Mouse (Mus musculus) midbrain, embryonic 11.5 days (tissue): ENCODE measurements around the gene Rnft2. TPM values are rescaled to one million over a fixed set of nuclear protein-coding genes. Genes with fewer than 3 reads are reported as not detected.

ENCODE experiments used
- ATAC-seq: fragments of 200-750 bp; cut with Nextera tagmentation; 2 replicates; pipeline ENCODE4 v1.8.0; 2017; ENCODE audit warnings: moderate TSS enrichment, moderate library complexity; ENCODE audit not compliant: low FRiP score
- DNase-seq: peaks from one replicate; pipeline ENCODE4 v3.0.0; 2015; ENCODE audit warnings: low spot score; ENCODE audit errors: missing footprints
- H3K27ac ChIP-seq: fragments of 300-500 bp; sonication (generic); 2 replicates; pipeline ENCODE4 v1.5.1; 2014; ENCODE audit warnings: low read depth, low read length
- H3K27me3 ChIP-seq: fragments of 300-500 bp; sonication (generic); 2 replicates; pipeline ENCODE4 v1.6.1; 2014; ENCODE audit warnings: mild to moderate bottlenecking, low read length, moderate library complexity, mixed read lengths; ENCODE audit not compliant: control insufficient read depth, insufficient read depth
- H3K36me3 ChIP-seq: fragments of 300-500 bp; sonication (generic); 2 replicates; pipeline ENCODE4 v1.6.1; 2014; ENCODE audit warnings: mild to moderate bottlenecking, low read length, moderate library complexity, mixed read lengths; ENCODE audit not compliant: control insufficient read depth, insufficient read depth
- H3K4me1 ChIP-seq: fragments of 300-500 bp; sonication (generic); 2 replicates; pipeline ENCODE4 v1.6.1; 2014; ENCODE audit warnings: low read length; ENCODE audit not compliant: control insufficient read depth, insufficient read depth
- H3K4me2 ChIP-seq: fragments of 300-500 bp; sonication (generic); 2 replicates; pipeline ENCODE4 v1.6.1; 2014; ENCODE audit warnings: mild to moderate bottlenecking, moderate library complexity
- H3K4me3 ChIP-seq: fragments of 300-500 bp; sonication (generic); 2 replicates; pipeline ENCODE4 v1.5.1; 2014; ENCODE audit warnings: low read depth, low read length
- H3K9ac ChIP-seq: fragments of 300-500 bp; sonication (generic); 2 replicates; pipeline ENCODE4 v1.6.1; 2014; ENCODE audit warnings: low read length
- H3K9me3 ChIP-seq: fragments of 300-500 bp; sonication (generic); 2 replicates; pipeline ENCODE4 v1.6.1; 2016; ENCODE audit warnings: low read length; ENCODE audit not compliant: control insufficient read depth
- WGBS: fragments of 180-500 bp; shearing (Covaris S2); extraction: QIAGEN DNeasy Blood & Tissue Kit; methylation state at CpG from one replicate; pipeline ENCODE4 v1.1.7; 2014; 5-methylcytosine and 5-hydroxymethylcytosine counted together
- polyA plus RNA-seq: library from polyadenylated mRNA; unstranded; fragments of >200 nt; fragmentation: Nextera tagmentation; extraction: Ambion mirVana; gene quantifications from 2 replicates; pipeline ENCODE4 v1.2.1, GENCODE M21; 2014

The Rnft2 gene
- polyA plus RNA-seq, 1 experiment from 2014 or later, result 4.3 TPM

DNA sequence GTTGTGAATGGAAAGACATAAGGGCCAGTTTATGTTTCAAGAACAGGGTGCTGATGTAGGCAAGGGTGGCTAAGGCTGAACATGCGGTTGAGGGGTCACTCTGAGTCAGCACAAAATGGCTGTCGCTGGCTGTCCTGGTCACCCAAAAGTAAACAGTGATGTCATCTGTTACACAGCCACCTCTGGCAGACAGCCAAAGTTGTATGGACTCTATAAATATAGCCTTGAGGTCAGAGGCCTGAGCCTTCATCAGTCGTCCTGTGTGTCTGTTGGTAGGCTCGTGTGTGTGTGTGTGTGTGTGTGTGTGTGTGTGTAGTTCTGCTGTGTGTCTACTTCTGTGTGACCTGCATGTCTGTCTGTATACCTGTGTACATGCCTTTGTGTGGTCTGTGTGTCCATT lies 87.9 kb downstream of the Rnft2 start:
- no peak overlapping the region for H3K4me3 ChIP-seq
- DNase-seq (no peak), ATAC-seq (no peak)
- no peaks in the 10 kb centered on the region for H3K27me3 ChIP-seq
- H3K27ac ChIP-seq, result no peak overlapping the region
- no peaks in the 10 kb centered on the region for H3K36me3 ChIP-seq
- H3K4me1 ChIP-seq, result peaks cover 5% of the 10 kb centered on the region
- H3K9me3 ChIP-seq, result no peaks in the 10 kb centered on the region
- no peak overlapping the region for H3K4me2 ChIP-seq
- 57% methylated on average over 4 of the region's 4 CpGs for WGBS
- H3K9ac ChIP-seq, result no peak overlapping the region

DNA sequence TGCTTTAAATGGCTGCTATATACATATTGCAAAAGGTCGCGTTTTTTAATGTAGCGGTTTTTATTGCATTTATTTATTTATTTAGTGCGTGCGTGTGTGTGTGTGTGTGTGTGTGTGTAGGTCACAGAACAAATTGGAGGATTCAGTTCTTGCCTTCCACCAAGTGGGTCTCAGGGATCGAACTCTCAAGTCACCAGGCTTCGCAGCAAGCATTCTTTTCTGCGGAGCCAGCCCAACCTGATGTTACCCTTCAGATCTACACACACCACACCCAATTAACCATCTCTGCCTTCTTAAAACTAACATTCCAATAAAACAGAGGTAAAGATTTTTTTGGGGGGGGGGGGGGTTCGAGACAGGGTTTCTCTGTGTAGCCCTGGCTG lies 89.4 kb downstream of the Rnft2 start:
- peak; percentile 46; the same call in 1 of the 2 replicates for ATAC-seq

DNA sequence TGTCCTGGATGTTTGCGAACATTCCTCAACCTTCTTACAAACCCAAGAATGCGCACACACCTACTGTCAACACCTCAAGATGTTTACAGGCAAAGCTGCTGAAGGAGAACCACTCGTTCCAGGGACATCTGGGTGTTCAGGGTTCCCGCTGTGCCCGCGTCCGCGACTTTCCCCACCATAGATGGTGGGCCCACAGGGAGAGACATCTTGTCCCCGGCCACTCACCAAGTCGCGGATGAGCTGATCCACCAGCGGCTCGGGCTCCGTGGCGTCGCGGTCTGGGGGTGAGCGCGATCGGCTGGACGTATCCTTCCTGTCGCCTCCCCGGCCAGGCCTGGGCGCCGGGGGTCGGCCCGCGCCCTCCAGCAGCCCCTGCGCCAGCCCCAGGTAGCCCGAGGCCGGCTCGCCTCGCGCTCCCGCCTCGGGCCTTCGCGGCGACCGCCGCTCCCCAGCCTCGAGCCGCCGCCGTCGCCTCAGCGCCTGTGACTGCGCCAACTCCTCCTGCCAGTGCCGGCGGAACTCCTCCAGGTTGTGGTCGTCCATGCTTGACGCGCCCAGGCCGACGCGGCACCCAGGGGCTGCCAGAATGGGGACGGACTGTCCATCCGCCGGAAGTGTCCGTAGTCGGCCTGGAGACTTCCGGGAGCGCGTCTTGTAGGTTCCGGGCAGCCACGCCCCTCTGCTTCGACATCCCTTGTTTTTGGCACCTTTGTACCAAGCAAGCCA lies 89.9 kb downstream of the Rnft2 start, which contains the start of gene Fbxw8:
Fbxw8 (minus strand) TSS at position 626 of the 726 bp plus-strand sequence.
- Histone ChIP-seq H3K9ac (peak within 1 kb of the TSS; percentile 92), H3K36me3 (no peaks in the 10 kb centered on the region), H3K4me2 (peak within 1 kb of the TSS; percentile 73), H3K9me3 (no peaks in the 10 kb centered on the region), H3K4me1 (peaks cover 5% of the 10 kb centered on the region), H3K27ac (no peak within 1 kb of the TSS), H3K4me3 (peak within 1 kb of the TSS; percentile 97), H3K27me3 (no peaks in the 10 kb centered on the region)
- ATAC-seq (peak; percentile 87), DNase-seq (peak; percentile 99)
- under 1% methylated on average over 62 of the region's 67 CpGs for WGBS

More for the DNA sequence above, 89.4 kb downstream of the Rnft2 start:
- Histone ChIP-seq H3K9me3 (no peaks in the 10 kb centered on the region), H3K4me3 (peak overlapping the region; percentile 97), H3K36me3 (no peaks in the 10 kb centered on the region), H3K4me2 (peak overlapping the region; percentile 73), H3K4me1 (peaks cover 5% of the 10 kb centered on the region), H3K9ac (peak overlapping the region; percentile 92), H3K27me3 (no peaks in the 10 kb centered on the region), H3K27ac (no peak overlapping the region)
- no peak for DNase-seq
- 20% methylated on average over 9 of the region's 9 CpGs for WGBS

DNA sequence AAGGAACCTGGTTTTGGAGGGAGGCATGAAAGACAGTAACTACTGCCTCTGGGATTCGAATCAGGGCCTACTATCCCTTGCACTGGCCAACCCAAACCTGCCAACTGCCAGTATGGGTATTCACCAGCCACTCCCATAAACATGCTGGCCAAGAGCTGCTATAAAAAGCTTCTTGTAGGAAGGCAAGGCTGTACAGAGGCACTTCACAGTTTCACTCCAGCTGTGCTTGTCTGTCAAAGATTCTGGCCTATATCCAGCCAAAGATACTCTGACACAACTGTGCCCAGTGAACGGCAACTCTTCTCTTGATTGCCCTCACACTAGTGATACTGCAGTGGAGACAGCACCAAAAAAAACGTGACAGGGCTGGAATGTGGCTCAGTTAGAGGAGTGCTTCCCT lies 95.2 kb downstream of the Rnft2 start:
- DNase-seq, result peak; percentile 59
- H3K4me3 ChIP-seq, result no peak overlapping the region
- no peak overlapping the region for H3K27ac ChIP-seq
- no peaks in the 10 kb centered on the region for H3K27me3 ChIP-seq
- H3K4me1 ChIP-seq, result peaks cover 5% of the 10 kb centered on the region
- H3K36me3 ChIP-seq, result no peaks in the 10 kb centered on the region
- no peak overlapping the region for H3K4me2 ChIP-seq
- H3K9me3 ChIP-seq, result no peaks in the 10 kb centered on the region
- no peak for ATAC-seq
- WGBS, result 86% methylated on average over 3 of the region's 3 CpGs
- no peak overlapping the region for H3K9ac ChIP-seq

DNA sequence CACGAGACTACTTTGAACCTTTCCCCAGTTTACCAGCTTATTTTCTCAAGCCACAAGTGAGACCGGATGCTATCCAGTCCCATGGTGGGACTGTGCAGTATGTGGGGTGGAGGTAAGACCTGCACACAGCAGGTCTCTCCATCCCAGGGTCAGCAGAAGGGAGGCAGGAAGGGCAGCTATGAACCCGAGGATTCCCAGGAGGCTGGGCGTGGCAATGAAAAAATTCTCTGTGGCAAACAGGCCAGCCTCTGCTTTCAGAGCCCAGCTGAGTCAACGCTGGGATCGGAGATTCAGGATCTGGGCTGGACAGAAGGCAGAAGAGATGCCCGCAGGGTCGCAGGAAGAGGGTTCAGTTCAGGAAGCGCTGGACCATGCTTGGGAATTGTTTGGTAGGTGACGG lies 97.7 kb downstream of the Rnft2 start:
- DNase-seq (peak; percentile 17), ATAC-seq (no peak)
- no peak overlapping the region for H3K27ac ChIP-seq

DNA sequence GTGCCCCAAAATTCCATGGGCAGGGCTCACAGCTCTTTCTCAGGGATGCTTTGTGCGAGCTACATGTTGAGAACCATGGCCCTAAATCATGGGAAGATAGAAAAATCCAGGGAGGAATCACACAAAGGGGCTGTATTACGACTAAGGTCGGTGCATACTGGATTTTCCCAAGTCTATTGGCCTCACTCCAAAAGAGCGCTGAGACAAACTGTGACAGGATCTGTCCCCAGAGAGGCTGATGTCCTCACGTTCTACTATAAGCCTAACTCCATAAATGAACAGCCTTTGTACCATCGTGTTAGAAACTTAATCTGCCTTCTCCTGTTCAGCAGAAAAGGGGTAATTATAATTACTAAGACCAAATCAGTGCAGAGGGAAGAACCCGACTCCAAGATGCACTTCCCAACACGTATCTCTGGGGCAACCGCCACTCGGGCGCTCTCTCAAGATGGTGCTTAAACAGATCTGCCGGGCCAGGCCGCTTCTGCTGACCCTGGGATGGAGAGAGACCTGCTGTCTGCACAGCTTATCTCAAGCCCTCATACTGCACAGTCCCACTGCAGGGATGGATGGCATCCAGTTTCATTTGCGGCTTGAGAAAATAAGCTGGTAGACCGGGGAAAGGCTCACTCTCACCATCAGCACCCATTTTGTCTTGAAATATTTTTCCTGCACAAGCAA lies 98.8 kb downstream of the Rnft2 start:
- WGBS, result 88% methylated on average over 15 of the region's 15 CpGs
- DNase-seq, result peak; percentile 31

More for the DNA sequence above, 97.7 kb downstream of the Rnft2 start:
- no peaks in the 10 kb centered on the region for H3K27me3 ChIP-seq
- no peak overlapping the region for H3K4me3 ChIP-seq
- no peak overlapping the region for H3K4me2 ChIP-seq
- H3K9me3 ChIP-seq, result no peaks in the 10 kb centered on the region
- 88% methylated on average over 10 of the region's 10 CpGs for WGBS
- H3K36me3 ChIP-seq, result no peaks in the 10 kb centered on the region
- no peak overlapping the region for H3K9ac ChIP-seq
- no peaks in the 10 kb centered on the region for H3K4me1 ChIP-seq

DNA sequence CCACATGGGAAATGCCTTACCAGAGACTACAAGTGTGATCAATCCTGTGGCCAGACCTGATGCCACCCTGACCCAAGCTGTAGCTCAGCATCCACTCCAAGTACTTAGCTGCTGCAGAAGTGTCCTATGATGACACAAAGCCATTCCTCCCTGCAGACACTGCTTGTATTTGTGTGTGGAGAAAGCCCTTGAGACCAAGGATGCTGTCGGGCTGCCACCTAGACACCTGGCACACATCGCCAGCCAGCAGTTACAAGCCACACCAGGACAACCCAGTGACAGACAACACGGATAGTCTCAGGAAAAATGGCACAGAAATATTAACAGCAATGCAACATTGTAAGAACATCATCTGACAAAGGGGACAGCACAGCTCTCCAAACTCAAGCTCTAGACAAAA lies 99.5 kb downstream of the Rnft2 start:
- DNase-seq, result no peak
- H3K4me1 ChIP-seq, result no peaks in the 10 kb centered on the region
- no peaks in the 10 kb centered on the region for H3K27me3 ChIP-seq
- no peak overlapping the region for H3K4me2 ChIP-seq
- no peaks in the 10 kb centered on the region for H3K9me3 ChIP-seq
- ATAC-seq, result no peak
- no peak overlapping the region for H3K27ac ChIP-seq
- 92% methylated on average over 3 of the region's 3 CpGs for WGBS
- H3K36me3 ChIP-seq, result no peaks in the 10 kb centered on the region
- H3K9ac ChIP-seq, result no peak overlapping the region
- no peak overlapping the region for H3K4me3 ChIP-seq

More for the DNA sequence above, 98.8 kb downstream of the Rnft2 start:
- Histone ChIP-seq H3K27me3 (no peaks in the 10 kb centered on the region), H3K27ac (no peak overlapping the region), H3K9me3 (no peaks in the 10 kb centered on the region), H3K4me2 (no peak overlapping the region), H3K36me3 (no peaks in the 10 kb centered on the region), H3K4me1 (no peaks in the 10 kb centered on the region), H3K9ac (no peak overlapping the region), H3K4me3 (no peak overlapping the region)
- no peak for ATAC-seq

DNA sequence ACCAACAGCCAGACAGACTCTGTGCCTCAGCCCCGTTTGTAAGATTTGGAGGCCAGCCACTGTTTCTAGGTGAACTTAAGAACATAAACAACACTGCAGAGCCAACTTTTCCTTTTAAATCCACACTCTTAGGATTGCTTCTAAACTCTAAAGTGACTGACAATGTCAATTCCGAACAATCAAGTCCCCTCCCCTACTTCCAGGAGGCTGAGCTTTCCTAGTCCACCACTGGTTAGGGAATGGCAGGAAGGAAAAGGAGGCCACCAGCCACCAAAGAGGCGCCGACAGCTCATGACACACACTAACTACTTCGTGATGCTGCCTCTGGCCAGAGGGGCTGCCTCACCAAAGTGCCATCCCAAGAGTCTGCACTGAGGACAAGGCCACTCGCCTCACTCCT lies 100.1 kb downstream of the Rnft2 start:
- WGBS, result 89% methylated on average over 6 of the region's 6 CpGs

DNA sequence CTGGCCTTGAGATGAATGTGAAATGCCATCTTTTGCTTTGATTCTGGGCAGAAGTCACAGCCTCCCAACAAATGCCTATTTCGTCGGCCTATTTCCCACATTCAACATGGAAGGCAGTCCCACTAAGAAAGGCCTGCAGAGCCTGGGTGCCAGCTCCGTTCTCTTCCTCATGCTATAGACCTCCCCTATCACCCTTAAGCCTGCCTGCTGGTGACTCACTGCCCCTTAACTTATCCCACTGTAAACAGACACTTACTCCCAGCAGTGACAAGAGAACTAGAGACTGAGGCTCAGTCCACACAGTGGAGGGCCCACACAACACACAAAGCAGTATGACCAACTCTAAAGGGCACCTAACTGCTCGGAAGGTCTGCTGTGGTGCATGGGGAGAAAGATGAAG lies 100.6 kb downstream of the Rnft2 start:
- Histone ChIP-seq H3K9me3 (no peaks in the 10 kb centered on the region), H3K4me1 (no peaks in the 10 kb centered on the region), H3K36me3 (no peaks in the 10 kb centered on the region), H3K4me2 (no peak overlapping the region), H3K27me3 (no peaks in the 10 kb centered on the region), H3K9ac (no peak overlapping the region), H3K27ac (no peak overlapping the region), H3K4me3 (no peak overlapping the region)
- DNase-seq (no peak), ATAC-seq (no peak)
- WGBS, result 89% methylated on average over 4 of the region's 4 CpGs

More for the DNA sequence above, 100.1 kb downstream of the Rnft2 start:
- no peak overlapping the region for H3K4me2 ChIP-seq
- no peak overlapping the region for H3K9ac ChIP-seq
- H3K36me3 ChIP-seq, result no peaks in the 10 kb centered on the region
- H3K4me3 ChIP-seq, result no peak overlapping the region
- H3K27me3 ChIP-seq, result no peaks in the 10 kb centered on the region
- ATAC-seq (no peak), DNase-seq (peak; percentile 4)
- H3K27ac ChIP-seq, result no peak overlapping the region
- H3K9me3 ChIP-seq, result no peaks in the 10 kb centered on the region
- no peaks in the 10 kb centered on the region for H3K4me1 ChIP-seq
